Mouse (Mus musculus) heart, embryonic 16.5 days (tissue): ENCODE results near the gene Procr. TPM values are rescaled to one million over a fixed set of nuclear protein-coding genes. Genes with fewer than 3 reads are reported as not detected.
"Not testable (repeated sequence)": the region's sequence is repeated elsewhere in the genome, so short reads cannot be mapped to it uniquely, and the experiment has no call there.

Experiments
- ATAC-seq: fragments of 200-750 bp; cut with Nextera tagmentation; replicated peaks from 2 replicates; pipeline ENCODE4 v1.8.0; 2017; ENCODE audit warnings: moderate number of reproducible peaks; ENCODE audit not compliant: insufficient read depth, low FRiP score; ENCODE audit errors: extremely low read depth
- H3K27ac ChIP-seq: fragments of 300-500 bp; sonication (generic); 2 replicates; pipeline ENCODE4 v1.5.1; 2014; ENCODE audit warnings: mild to moderate bottlenecking, low read length, control low read depth, moderate library complexity
- H3K27me3 ChIP-seq: fragments of 300-500 bp; sonication (generic); 2 replicates; pipeline ENCODE4 v1.6.1; 2014; ENCODE audit warnings: low read length, mixed read lengths; ENCODE audit not compliant: control insufficient read depth, insufficient read depth
- H3K36me3 ChIP-seq: fragments of 300-500 bp; sonication (generic); 2 replicates; pipeline ENCODE4 v1.6.1; 2014; ENCODE audit not compliant: control insufficient read depth, insufficient read depth
- H3K4me1 ChIP-seq: fragments of 300-500 bp; sonication (generic); 2 replicates; pipeline ENCODE4 v1.6.1; 2014; ENCODE audit warnings: low read length, mixed read lengths; ENCODE audit not compliant: control insufficient read depth, insufficient read depth
- H3K4me2 ChIP-seq: fragments of 300-500 bp; sonication (generic); 2 replicates; pipeline ENCODE4 v1.6.1; 2014; ENCODE audit warnings: low read depth, mild to moderate bottlenecking, control low read depth, low read length
- H3K4me3 ChIP-seq: fragments of 300-500 bp; sonication (generic); 2 replicates; pipeline ENCODE4 v1.5.1; 2014; ENCODE audit warnings: mild to moderate bottlenecking, control low read depth, low read length
- H3K9ac ChIP-seq: fragments of 300-500 bp; sonication (generic); 2 replicates; pipeline ENCODE4 v1.6.1; 2014; ENCODE audit warnings: low read length, control low read depth
- H3K9me3 ChIP-seq: fragments of 300-500 bp; sonication (generic); replicated peaks from 2 replicates; pipeline ENCODE4 v1.6.1; 2016; ENCODE audit warnings: low read length; ENCODE audit not compliant: control insufficient read depth
- WGBS: fragments of 180-500 bp; shearing (Covaris S2); extraction: QIAGEN DNeasy Blood & Tissue Kit; methylation state at CpG from one replicate; pipeline ENCODE4 v1.1.7; 2014; 5-methylcytosine and 5-hydroxymethylcytosine counted together
- polyA plus RNA-seq: library from polyadenylated mRNA; unstranded; fragments of >200 nt; fragmentation: Nextera tagmentation; extraction: Ambion mirVana; gene quantifications from 2 replicates; pipeline ENCODE4 v1.2.1, GENCODE M21; 2015

The Procr gene
- polyA plus RNA-seq, 1 experiment from 2014 or later = 7.5 TPM

DNA sequence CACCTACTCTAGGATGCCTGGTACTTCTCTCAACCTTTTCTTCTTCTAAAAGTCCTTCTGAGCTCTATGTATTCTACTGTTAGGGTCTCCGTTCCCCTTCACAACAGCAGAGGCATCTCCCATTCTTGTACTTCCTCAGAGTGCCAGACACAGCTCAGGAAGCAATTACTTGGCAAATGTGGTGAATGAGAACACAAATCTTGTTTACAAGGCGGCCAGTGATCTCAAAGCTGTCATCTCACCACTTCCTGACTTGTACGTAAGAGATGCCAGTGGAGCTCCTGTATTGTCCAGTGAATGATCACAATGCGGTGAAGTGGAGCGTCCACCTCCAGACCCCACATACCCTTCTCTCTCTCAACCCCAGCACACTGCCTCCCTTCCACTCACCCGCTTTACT is 26.4 kb upstream of the Procr start:
- Histone ChIP-seq H3K36me3 (0 out of 2 replicates have a peak, but pooled peaks cover 5% of the 10 kb centered on the region), H3K4me3 (no peak overlapping the region), H3K4me2 (no peak overlapping the region), H3K27me3 (no peaks in the 10 kb centered on the region), H3K9me3 (no peaks in the 10 kb centered on the region), H3K27ac (no peak overlapping the region), H3K9ac (no peak overlapping the region), H3K4me1 (peaks cover 6% of the 10 kb centered on the region)
- WGBS = 76% methylated on average over 6 of the region's 6 CpGs
- no peak for ATAC-seq

DNA sequence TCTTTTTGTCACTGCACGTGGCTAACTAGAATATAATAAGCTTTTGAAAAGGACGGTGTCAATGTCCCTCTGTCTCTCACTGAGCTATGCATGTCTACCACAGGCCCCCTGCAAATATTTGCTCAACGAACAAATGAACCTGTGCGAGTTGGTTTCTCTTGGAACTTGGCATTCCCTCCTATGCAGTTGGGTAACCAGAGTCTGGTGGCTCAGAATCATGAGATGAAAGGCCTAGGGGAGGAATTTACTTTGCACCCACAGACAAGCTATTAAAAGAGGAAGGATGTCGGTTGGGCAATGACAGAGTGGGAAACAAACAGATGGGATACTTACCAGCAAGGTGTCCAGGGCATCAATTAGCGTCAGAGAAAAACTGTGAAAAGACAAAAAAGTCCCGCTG is 24.6 kb upstream of the Procr start:
- H3K4me2 ChIP-seq = no peak overlapping the region
- H3K4me3 ChIP-seq = no peak overlapping the region
- no peak overlapping the region for H3K27ac ChIP-seq
- H3K9ac ChIP-seq = no peak overlapping the region
- H3K36me3 ChIP-seq = 0 out of 2 replicates have a peak, but pooled peaks cover 2% of the 10 kb centered on the region
- no peaks in the 10 kb centered on the region for H3K9me3 ChIP-seq
- no peak for ATAC-seq
- 81% methylated on average over 7 of the region's 7 CpGs for WGBS
- H3K27me3 ChIP-seq = no peaks in the 10 kb centered on the region
- peaks cover 6% of the 10 kb centered on the region for H3K4me1 ChIP-seq

- Histone ChIP-seq H3K9me3 (no peaks in the 10 kb centered on the region), H3K36me3 (0 out of 2 replicates have a peak, but pooled peaks cover 2% of the 10 kb centered on the region), H3K4me3 (no peak overlapping the region), H3K4me1 (peaks cover 6% of the 10 kb centered on the region), H3K27ac (no peak overlapping the region), H3K4me2 (no peak overlapping the region), H3K9ac (no peak overlapping the region), H3K27me3 (no peaks in the 10 kb centered on the region)
- ATAC-seq = no peak
- 77% methylated on average over 7 of the region's 7 CpGs for WGBS
These were observed 23.0 kb upstream of the Procr start for GRCm38 (mm10) chr2:155727764-155728395.

GRCm38 (mm10) chr2:155728742-155729141 is 22.2 kb upstream of the Procr start:
- ATAC-seq = no peak
- 3% methylated on average over 15 of the region's 15 CpGs for WGBS

DNA sequence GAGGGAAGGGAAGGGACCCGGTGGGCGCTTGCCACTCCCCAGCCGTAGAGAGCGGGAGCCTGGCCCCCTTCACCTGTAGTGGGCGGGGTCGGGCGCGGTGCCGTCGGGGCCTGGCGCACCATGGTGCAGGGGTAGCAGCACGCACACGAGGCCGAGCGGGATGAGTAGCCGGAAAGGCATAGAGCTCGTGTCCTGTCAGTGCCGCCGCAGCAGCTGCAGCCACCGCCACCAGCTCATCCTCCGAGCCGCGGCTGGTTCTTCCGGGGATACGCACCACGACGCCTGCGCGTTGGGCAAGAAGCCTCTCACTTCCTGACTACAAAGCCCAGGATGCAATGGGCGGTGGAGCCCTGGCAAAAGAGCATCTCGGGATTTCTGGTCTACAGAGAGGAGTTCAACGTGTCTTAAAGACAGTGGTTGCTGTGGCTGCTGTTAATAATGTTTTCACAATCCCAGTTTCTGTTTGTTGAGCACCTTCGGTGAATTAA is 21.7 kb upstream of the Procr start, which contains the start of gene Edem2:
Gene Edem2, minus strand, starts transcription at position 318 of the 488 bp plus-strand sequence.
- Histone ChIP-seq H3K27ac (no peak within 1 kb of the TSS), H3K4me2 (peak within 1 kb of the TSS; percentile 95), H3K4me3 (peak within 1 kb of the TSS; percentile 94), H3K27me3 (no peaks in the 10 kb centered on the region), H3K9ac (peak within 1 kb of the TSS; percentile 85), H3K9me3 (no peaks in the 10 kb centered on the region), H3K36me3 (0 out of 2 replicates have a peak, but pooled peaks cover 2% of the 10 kb centered on the region), H3K4me1 (peaks cover 6% of the 10 kb centered on the region)
- WGBS = under 1% methylated on average over 33 of the region's 33 CpGs
- peak; percentile 92 for ATAC-seq

More at GRCm38 (mm10) chr2:155728742-155729141, 22.2 kb upstream of the Procr start:
- Histone ChIP-seq H3K9ac (peak overlapping the region; percentile 85), H3K4me2 (peak overlapping the region; percentile 95), H3K4me3 (peak overlapping the region; percentile 94), H3K4me1 (peaks cover 6% of the 10 kb centered on the region), H3K36me3 (0 out of 2 replicates have a peak, but pooled peaks cover 2% of the 10 kb centered on the region), H3K27ac (no peak overlapping the region), H3K27me3 (no peaks in the 10 kb centered on the region), H3K9me3 (no peaks in the 10 kb centered on the region)

GRCm38 (mm10) chr2:155735080-155735479 is 15.8 kb upstream of the Procr start:
- no peaks in the 10 kb centered on the region for H3K9me3 ChIP-seq
- WGBS = 57% methylated on average over 5 of the region's 5 CpGs
- H3K9ac ChIP-seq = no peak overlapping the region
- H3K4me1 ChIP-seq = no peaks in the 10 kb centered on the region
- no peaks in the 10 kb centered on the region for H3K27me3 ChIP-seq
- H3K4me3 ChIP-seq = no peak overlapping the region
- no peak overlapping the region for H3K4me2 ChIP-seq
- no peak for ATAC-seq
- H3K36me3 ChIP-seq = no peaks in the 10 kb centered on the region
- H3K27ac ChIP-seq = no peak overlapping the region

DNA sequence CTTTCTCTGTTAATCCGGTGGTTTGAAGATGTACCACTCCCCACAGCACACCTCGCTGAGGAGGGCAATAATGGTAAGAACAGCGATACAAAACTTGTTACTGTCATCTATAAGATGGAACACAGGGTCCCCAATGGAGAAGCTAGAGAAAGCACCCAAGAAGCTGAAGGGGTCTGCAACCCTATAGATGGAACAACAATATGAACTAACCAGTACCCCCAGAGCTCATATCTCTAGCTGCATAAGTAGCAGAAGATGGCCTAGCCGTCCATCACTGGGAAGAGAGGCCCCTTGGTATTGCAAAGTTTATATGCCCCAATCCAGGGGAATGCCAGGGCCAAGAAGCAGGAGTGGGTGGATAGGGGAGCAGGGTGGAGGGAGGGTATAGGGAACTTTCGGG is 15.2 kb upstream of the Procr start, which contains the start of gene Gm17581:
Gene Gm17581, minus strand, starts transcription at position 101 of the 400 bp plus-strand sequence.
- not testable (repeated sequence) for H3K9me3 ChIP-seq, H3K36me3 ChIP-seq, H3K4me1 ChIP-seq, H3K27ac ChIP-seq, H3K4me2 ChIP-seq, H3K4me3 ChIP-seq, H3K27me3 ChIP-seq, ATAC-seq, H3K9ac ChIP-seq
- 74% methylated on average over 5 of the region's 5 CpGs for WGBS

GRCm38 (mm10) chr2:155736936-155737335 is 14.0 kb upstream of the Procr start:
- Histone ChIP-seq H3K9ac (no peak overlapping the region), H3K27me3 (no peaks in the 10 kb centered on the region), H3K9me3 (no peaks in the 10 kb centered on the region), H3K36me3 (no peaks in the 10 kb centered on the region), H3K27ac (no peak overlapping the region), H3K4me2 (no peak overlapping the region), H3K4me3 (no peak overlapping the region), H3K4me1 (peaks cover under 1% of the 10 kb centered on the region)
- WGBS = 48% methylated on average over 6 of the region's 6 CpGs
- ATAC-seq = no peak

DNA sequence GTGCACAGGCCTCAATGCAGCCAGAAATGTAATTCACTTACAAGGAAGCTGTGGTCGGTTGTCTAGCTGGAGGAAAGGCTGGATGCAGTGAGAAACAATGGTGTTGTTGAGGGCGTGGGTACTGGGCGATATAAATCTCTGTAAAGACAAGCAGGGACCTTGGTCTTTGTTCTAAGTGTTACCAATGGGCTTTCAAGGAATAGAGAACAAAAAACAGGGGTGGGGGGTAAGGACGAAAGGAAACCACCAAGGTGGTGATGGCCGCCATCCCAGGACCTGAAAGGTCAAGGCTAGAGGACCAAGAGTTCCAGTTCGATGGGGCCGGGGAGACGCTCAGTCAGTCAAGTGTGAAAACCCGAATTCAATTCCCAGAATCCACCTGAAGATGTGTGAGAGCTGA is 13.1 kb upstream of the Procr start:
- Histone ChIP-seq H3K4me2 (no peak overlapping the region), H3K27ac (no peak overlapping the region), H3K9me3 (no peaks in the 10 kb centered on the region), H3K4me3 (no peak overlapping the region), H3K9ac (no peak overlapping the region), H3K4me1 (peaks cover 9% of the 10 kb centered on the region), H3K27me3 (no peaks in the 10 kb centered on the region), H3K36me3 (no peaks in the 10 kb centered on the region)
- WGBS = 67% methylated on average over 9 of the region's 9 CpGs
- ATAC-seq = no peak
